Mouse (Mus musculus) neutrophil, adult 5-6 weeks (primary cell): ENCODE measurements around the gene Rab11a. TPM values are rescaled to one million over a fixed set of nuclear protein-coding genes. Genes with fewer than 3 reads are reported as not detected.

Experiments
- total RNA-seq: library from RNA; stranded (forward); fragments of 200-1000 nt; gene quantifications from 2 replicates; pipeline ENCODE4 v1.2.3, GENCODE M21; 2017

The Rab11a gene
- total RNA-seq, 1 experiment from 2014 or later, result 143 TPM

Other genes with a start within 250 kb of the Rab11a start
- gene Dennd4a, start 73.6 kb upstream of the Rab11a start, total RNA-seq, result 400 and 432 TPM in 2 replicates
- 0.37 and 0.47 TPM in 2 replicates for gene Slc24a1, start 213.8 kb upstream of the Rab11a start, total RNA-seq
- gene Ints14, start 223.1 kb upstream of the Rab11a start, total RNA-seq, result 16.7 and 18.0 TPM in 2 replicates